ENCODE assay signal across 8 mouse cellular contexts in the genomic region with DNA sequence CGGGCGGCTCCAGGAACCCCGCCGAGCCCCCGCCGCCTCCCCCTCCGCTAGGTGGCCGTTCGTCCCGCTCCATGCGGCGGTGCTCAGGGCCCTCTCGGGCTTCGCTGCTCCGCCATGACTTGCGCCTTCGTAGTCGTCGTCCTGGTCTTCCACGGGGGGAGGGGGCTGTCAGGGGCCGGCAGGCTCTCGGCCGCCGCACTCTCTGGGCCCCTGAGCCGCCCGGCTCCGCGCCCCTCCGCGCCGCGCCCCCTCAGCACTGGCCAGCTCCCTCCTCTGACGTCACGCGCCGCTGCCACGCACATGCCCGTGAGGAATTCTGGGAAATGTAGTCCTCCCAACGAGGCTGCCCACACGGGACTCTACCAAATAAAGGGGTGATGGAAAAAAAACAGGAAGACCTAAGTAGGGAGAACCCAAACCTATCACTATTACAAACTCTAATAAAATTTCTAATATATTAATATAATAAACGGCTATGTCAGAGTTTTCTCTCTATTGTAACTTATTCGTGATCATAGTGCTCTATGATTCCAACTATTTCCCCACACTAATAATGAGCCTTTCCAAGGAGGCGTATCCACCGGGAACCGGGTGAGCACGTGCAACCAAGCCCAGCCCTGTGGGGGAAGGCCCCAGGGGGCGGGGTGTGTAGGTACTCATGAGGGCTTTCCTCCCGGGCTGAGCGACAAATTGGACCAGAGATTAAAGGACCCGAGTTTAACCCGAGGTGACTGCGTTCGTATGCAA. TPM values are rescaled to one million over a fixed set of nuclear protein-coding genes. Genes with fewer than 3 reads are reported as not detected.
DNase-seq lines count a peak whose midpoint lies in the region; ATAC-seq lines count a peak whose summit lies in the region.

No protein-coding gene starts in this region.

- H3K9ac ChIP-seq in hindbrain, embryonic 16.5 days (ENCODE audit: low read depth, low read length): peak overlapping the region; percentile 67

- ATAC-seq in hindbrain, embryonic 16.5 days: peak; percentile 95

- under 1% methylated on average over 44 of the region's 53 CpGs for WGBS in hindbrain, embryonic 16.5 days
- WGBS in macrophage (ENCODE audit: missing documents): under 1% methylated on average over 44 of the region's 53 CpGs

- peaks cover 5% of the 10 kb centered on the region for H3K27me3 ChIP-seq in hindbrain, embryonic 16.5 days (replicated peaks; ENCODE audit: control insufficient read depth, insufficient read depth, low read length)

- H3K4me3 ChIP-seq in hindbrain, embryonic 16.5 days (ENCODE audit: low read length): peak overlapping the region; percentile 60
- H3K4me3 ChIP-seq in macrophage (ENCODE audit: inconsistent target): peak overlapping the region; percentile 66

- peak overlapping the region; percentile 16; the same call in 1 of the 2 replicates for H3K27ac ChIP-seq in hindbrain, embryonic 16.5 days (ENCODE audit: low read depth, low read length)
- H3K27ac ChIP-seq in macrophage: peak overlapping the region; percentile 52

- peaks cover 18% of the 10 kb centered on the region for H3K4me1 ChIP-seq in hindbrain, embryonic 16.5 days (ENCODE audit: control insufficient read depth, insufficient read depth, low read depth, low read length)

- H3K36me3 ChIP-seq in hindbrain, embryonic 16.5 days (ENCODE audit: control insufficient read depth, insufficient read depth, low read length): no peaks in the 10 kb centered on the region
- H3K36me3 ChIP-seq in macrophage (ENCODE audit: inconsistent target): no peaks in the 10 kb centered on the region

- peak; percentile 94 for DNase-seq in T-cell, adult 2 months (ENCODE audit: low spot score)
- DNase-seq in cerebellum, postnatal 36 days: peak; percentile 89 to 90
- DNase-seq in frontal cortex, postnatal 36 days (ENCODE audit: low spot score in 2 of 2): peak; percentile 90 to 94
- DNase-seq in left cerebral cortex, adult 18-20 months (ENCODE audit: low spot score in 2 of 2): peak; percentile 93
- DNase-seq in right cerebral cortex, adult 18-20 months: peak; percentile 94
- DNase-seq in urinary bladder, postnatal 10 days (ENCODE audit: low spot score): peak; percentile 78

- H3K9me3 ChIP-seq in hindbrain, embryonic 16.5 days (ENCODE audit: control insufficient read depth, low read length): no peaks in the 10 kb centered on the region

- H3K4me2 ChIP-seq in hindbrain, embryonic 16.5 days (ENCODE audit: low read length): peak overlapping the region; percentile 96

- H3K79me2 ChIP-seq in macrophage (ENCODE audit: inconsistent target): no peaks in the 10 kb centered on the region

RNA-seq across cellular contexts. Expression of a gene that starts 1.2 kb away (rescaled TPM):
- 1.8 and 2.4 TPM in 2 replicates for polyA plus RNA-seq in hindbrain, embryonic 16.5 days (2015; fragmentation: Nextera tagmentation; extraction: Ambion mirVana)
- 10 to 100 TPM; 10.7 to 11.9 TPM for total RNA-seq in left cerebral cortex, adult 18-20 months (2021)
- total RNA-seq in macrophage (2018; cell fraction: chromatin; rRNA removed): 10 to 100 TPM in 22 of 26 experiments, 1 to 10 TPM in 4; 6.7 to 31.8 (median 16.7) TPM
- total RNA-seq in macrophage (2018; cell fraction: cytosol; rRNA removed): 1 to 10 TPM in 21 of 26 experiments, under 1 TPM in 5; 0.54 to 2.1 (median 1.6) TPM
- 10 to 100 TPM in 12 of 26 experiments, 1 to 10 TPM in 14; 4.3 to 20.5 (median 9.1) TPM for total RNA-seq in macrophage (2018; cell fraction: nucleus; rRNA removed)
- 1.0 to 1.4 TPM (median 1.3 TPM) in 3 replicates for polyA plus RNA-seq in macrophage (2018)

RNA-seq across cellular contexts. Expression of a gene that starts 5.5 kb away (rescaled TPM):
- 4.4 and 6.9 TPM in 2 replicates for polyA plus RNA-seq in hindbrain, embryonic 16.5 days (2015; fragmentation: Nextera tagmentation; extraction: Ambion mirVana)
- total RNA-seq in left cerebral cortex, adult 18-20 months (2021): 1 to 10 TPM; 2.3 to 2.9 TPM
- under 1 TPM in 1 of 26 experiments, not detected in 25; 0.47 TPM for total RNA-seq in macrophage (2018; cell fraction: chromatin; rRNA removed)
- under 1 TPM in 8 of 26 experiments, not detected in 18; under 0.01 to 0.05 (median 0.03) TPM for total RNA-seq in macrophage (2018; cell fraction: cytosol; rRNA removed)
- under 1 TPM in 3 of 26 experiments, not detected in 23; 0.08 to 0.22 (median 0.12) TPM for total RNA-seq in macrophage (2018; cell fraction: nucleus; rRNA removed)
- polyA plus RNA-seq in macrophage (2018): 0.04 TPM in 1 of 3 replicates, not detected in the others

Comparison
In these comparisons a context has a peak if more than half of its experiments do, and no peak if none do; other contexts are left out.
1. Peak in every context shown above with its lines: DNase-seq, ATAC-seq, H3K4me3 ChIP-seq and H3K27ac ChIP-seq.